Mouse (Mus musculus): Measurements from ENCODE around the gene Prss57. TPM values are rescaled to one million over a fixed set of nuclear protein-coding genes. Genes with fewer than 3 reads are reported as not detected.

Gene Prss57
- polyA plus RNA-seq, 1 experiment from 2014 or later, result not detected

DNA sequence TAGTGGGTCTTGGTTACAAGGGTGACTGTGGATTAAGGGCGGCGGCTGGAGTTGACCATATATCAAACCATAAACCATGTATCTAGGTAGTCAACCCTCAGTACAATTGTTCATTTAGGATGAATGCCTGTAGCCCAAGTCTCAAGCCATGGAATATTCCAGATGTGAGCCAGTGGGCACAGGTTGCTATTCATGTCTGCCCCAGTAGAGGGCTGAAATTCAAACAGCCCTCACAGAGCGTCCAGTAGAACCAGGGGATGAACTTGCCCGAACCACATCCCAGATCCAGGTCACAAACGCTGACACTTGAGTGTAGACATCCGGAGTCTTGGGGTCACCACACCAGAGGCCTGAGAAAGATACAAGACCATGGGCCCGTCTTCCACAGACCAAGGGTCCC is 7.7 kb downstream of the Prss57 start:
- peaks cover 30% of the 10 kb centered on the region for H3K27me3 ChIP-seq (ENCODE audit: control insufficient read depth, insufficient read depth, low read length)
- no peak for ATAC-seq (ENCODE audit: insufficient number of reproducible peaks, low FRiP score, low TSS enrichment, low read depth)

DNA sequence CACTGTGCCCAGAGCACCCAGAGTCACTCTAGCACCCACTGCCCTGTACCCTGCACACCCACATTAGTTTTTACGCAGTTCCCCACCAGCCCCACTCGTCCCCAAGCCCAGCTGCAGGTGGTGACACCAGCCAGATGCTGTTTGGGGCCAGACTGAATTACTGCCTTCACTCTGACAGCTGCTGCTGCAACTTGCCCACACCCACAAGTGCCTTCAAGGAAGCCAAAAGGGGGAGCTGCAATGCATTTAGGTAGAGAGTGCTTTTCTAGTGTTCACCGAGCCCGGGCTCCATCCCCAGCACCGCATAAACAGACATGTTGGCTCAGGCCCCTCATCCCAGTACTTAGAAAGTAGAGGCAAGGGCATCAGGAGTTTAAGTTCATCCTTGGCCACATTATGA is 8.8 kb downstream of the Prss57 start:
- peaks cover 37% of the 10 kb centered on the region for H3K27me3 ChIP-seq (ENCODE audit: control insufficient read depth, insufficient read depth, low read length)
- no peak overlapping the region for H3K9ac ChIP-seq (ENCODE audit: low read length)
- H3K9me3 ChIP-seq (ENCODE audit: control insufficient read depth, low read length), result no peaks in the 10 kb centered on the region
- no peak for DNase-seq (ENCODE audit: low spot score)
- H3K4me2 ChIP-seq (ENCODE audit: low read depth, severe bottlenecking), result no peak overlapping the region
- no peaks in the 10 kb centered on the region for H3K36me3 ChIP-seq (ENCODE audit: control insufficient read depth, insufficient read depth, low read length)
- H3K4me1 ChIP-seq (ENCODE audit: control insufficient read depth, insufficient read depth, low read length), result peaks cover 10% of the 10 kb centered on the region
- no peak overlapping the region for H3K27ac ChIP-seq (replicated peaks; ENCODE audit: low read depth, low read length)
- no peak for ATAC-seq (ENCODE audit: insufficient number of reproducible peaks, low FRiP score, low TSS enrichment, low read depth)
- WGBS, result 49% methylated on average over 5 of the region's 5 CpGs
- no peak overlapping the region for H3K4me3 ChIP-seq (ENCODE audit: low read depth, low read length)

More for the DNA sequence above, 7.7 kb downstream of the Prss57 start:
- DNase-seq (ENCODE audit: low spot score), result no peak
- H3K4me3 ChIP-seq (ENCODE audit: low read depth, low read length), result no peak overlapping the region
- H3K4me2 ChIP-seq (ENCODE audit: low read depth, severe bottlenecking), result no peak overlapping the region
- H3K9me3 ChIP-seq (ENCODE audit: control insufficient read depth, low read length), result no peaks in the 10 kb centered on the region
- H3K9ac ChIP-seq (ENCODE audit: low read length), result no peak overlapping the region
- H3K4me1 ChIP-seq (ENCODE audit: control insufficient read depth, insufficient read depth, low read length), result peaks cover 8% of the 10 kb centered on the region
- H3K27ac ChIP-seq (replicated peaks; ENCODE audit: low read depth, low read length), result no peak overlapping the region
- no peaks in the 10 kb centered on the region for H3K36me3 ChIP-seq (ENCODE audit: control insufficient read depth, insufficient read depth, low read length)
- WGBS, result 66% methylated on average over 7 of the region's 7 CpGs

DNA sequence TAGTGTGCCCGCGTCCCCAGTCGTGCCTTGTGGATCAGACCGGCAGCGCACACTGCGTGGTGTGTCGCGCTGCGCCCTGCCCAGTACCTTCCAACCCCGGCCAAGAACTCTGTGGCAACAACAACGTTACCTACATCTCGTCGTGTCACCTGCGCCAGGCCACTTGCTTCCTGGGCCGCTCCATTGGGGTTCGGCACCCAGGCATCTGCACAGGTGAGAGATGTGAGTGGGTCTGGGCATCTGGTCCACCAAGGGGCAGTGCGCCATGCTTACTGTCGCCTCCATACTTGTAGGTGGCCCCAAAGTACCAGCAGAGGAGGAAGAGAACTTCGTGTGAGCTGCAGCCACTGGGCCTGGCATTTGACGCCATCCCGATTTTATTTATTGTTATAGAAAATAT is 9.6 kb downstream of the Prss57 start:
- Histone ChIP-seq H3K9ac (ENCODE audit: low read length) (no peak overlapping the region), H3K4me1 (ENCODE audit: control insufficient read depth, insufficient read depth, low read length) (peaks cover 10% of the 10 kb centered on the region), H3K4me2 (ENCODE audit: low read depth, severe bottlenecking) (peak overlapping the region; percentile 50), H3K36me3 (ENCODE audit: control insufficient read depth, insufficient read depth, low read length) (no peaks in the 10 kb centered on the region), H3K4me3 (ENCODE audit: low read depth, low read length) (peak overlapping the region; percentile 29), H3K27ac (replicated peaks; ENCODE audit: low read depth, low read length) (no peak overlapping the region), H3K9me3 (ENCODE audit: control insufficient read depth, low read length) (no peaks in the 10 kb centered on the region), H3K27me3 (ENCODE audit: control insufficient read depth, insufficient read depth, low read length) (peaks cover 37% of the 10 kb centered on the region)
- 0 out of 2 replicates have a peak, but pooled peaks have one; percentile 1 for ATAC-seq (ENCODE audit: insufficient number of reproducible peaks, low FRiP score, low TSS enrichment, low read depth)
- no peak for DNase-seq (ENCODE audit: low spot score)
- WGBS, result 28% methylated on average over 21 of the region's 21 CpGs

DNA sequence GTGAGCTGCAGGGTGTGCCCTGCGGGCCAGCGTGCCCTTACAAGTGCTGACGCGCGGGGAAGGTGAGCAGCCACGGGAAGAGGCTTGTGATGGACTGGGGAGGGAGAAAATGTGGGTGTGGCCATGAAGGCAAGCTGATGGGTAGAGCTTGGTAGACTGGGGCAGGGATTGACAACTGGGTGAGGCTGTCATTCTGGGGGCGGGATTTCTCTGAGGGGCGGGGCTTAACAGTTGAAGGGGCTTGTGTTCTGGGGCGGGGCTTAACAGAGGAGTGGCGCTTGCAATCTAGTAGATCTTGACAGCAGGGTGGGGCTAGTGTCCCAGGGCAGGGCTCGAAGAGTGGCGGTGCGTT is 10.1 kb downstream of the Prss57 start:
- Histone ChIP-seq H3K27ac (replicated peaks; ENCODE audit: low read depth, low read length) (no peak overlapping the region), H3K36me3 (ENCODE audit: control insufficient read depth, insufficient read depth, low read length) (no peaks in the 10 kb centered on the region), H3K4me2 (ENCODE audit: low read depth, severe bottlenecking) (peak overlapping the region; percentile 50), H3K27me3 (ENCODE audit: control insufficient read depth, insufficient read depth, low read length) (peaks cover 37% of the 10 kb centered on the region), H3K4me3 (ENCODE audit: low read depth, low read length) (peak overlapping the region; percentile 29), H3K9ac (ENCODE audit: low read length) (no peak overlapping the region), H3K4me1 (ENCODE audit: control insufficient read depth, insufficient read depth, low read length) (peaks cover 10% of the 10 kb centered on the region), H3K9me3 (ENCODE audit: control insufficient read depth, low read length) (no peaks in the 10 kb centered on the region)
- WGBS, result 2% methylated on average over 13 of the region's 13 CpGs
- DNase-seq (ENCODE audit: low spot score) (no peak), ATAC-seq (ENCODE audit: insufficient number of reproducible peaks, low FRiP score, low TSS enrichment, low read depth) (no peak)

DNA sequence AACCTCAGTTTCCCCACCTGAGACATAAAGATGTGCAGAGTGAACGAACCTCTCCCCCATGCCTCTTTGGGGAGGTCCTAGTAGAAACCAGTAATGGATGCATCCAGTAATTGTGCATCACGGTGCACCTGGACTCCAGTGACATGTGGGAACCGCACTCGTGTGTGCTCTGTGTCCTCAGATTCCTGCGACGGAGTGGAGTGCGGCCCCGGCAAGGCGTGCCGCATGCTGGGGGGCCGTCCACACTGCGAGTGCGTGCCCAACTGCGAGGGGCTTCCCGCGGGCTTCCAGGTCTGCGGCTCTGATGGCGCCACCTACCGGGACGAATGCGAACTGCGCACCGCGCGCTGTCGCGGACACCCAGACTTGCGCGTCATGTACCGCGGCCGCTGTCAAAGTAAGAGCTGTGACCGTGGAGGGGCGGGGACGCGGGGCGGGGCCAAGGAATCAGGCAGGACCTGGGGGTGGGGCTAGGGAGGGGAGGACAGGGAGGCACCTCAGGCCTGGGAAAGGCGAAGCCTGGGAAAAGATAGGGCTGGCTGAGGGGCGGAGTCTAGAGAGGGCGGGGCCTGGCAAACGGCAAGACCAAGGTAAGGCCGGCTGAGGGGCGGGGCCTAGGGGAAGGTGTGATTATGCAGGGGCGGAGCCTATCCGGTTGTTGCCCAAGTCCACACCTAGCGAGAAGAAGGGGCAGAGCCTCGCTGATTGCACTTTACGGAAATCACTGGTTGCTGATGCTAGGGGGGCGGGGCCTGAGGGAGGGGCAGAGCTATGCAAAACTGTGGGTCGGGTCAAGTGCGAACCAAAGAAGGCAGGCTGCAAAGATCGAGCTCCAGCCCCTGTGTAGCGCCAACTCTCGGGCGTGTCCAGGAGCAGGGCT is 10.7 kb downstream of the Prss57 start:
- DNase-seq (ENCODE audit: low spot score), result peak; percentile 97
- H3K27me3 ChIP-seq (ENCODE audit: control insufficient read depth, insufficient read depth, low read length), result peaks cover 37% of the 10 kb centered on the region

DNA sequence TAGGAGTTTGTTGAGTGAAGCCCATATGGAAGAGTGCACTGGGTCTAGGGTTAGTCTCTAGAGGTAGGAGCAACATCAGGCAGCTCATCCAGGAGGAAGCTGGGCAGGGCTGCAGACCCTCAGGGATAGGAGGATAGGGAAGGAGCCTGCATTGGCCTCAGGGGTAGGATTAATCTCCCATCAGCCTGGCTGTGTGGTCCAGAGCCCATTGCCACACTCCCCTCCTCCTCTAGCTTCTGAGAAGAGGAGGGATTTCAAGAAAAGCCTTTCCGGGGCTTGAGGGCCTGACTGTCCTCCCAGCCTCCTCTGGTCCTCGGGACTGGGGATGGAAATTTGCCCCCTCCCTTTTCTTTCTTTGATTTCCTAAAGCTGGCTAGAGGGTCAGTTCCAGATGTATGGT is 11.6 kb downstream of the Prss57 start:
- Histone ChIP-seq H3K9ac (ENCODE audit: low read length) (no peak overlapping the region), H3K27me3 (ENCODE audit: control insufficient read depth, insufficient read depth, low read length) (peaks cover 32% of the 10 kb centered on the region), H3K4me2 (ENCODE audit: low read depth, severe bottlenecking) (no peak overlapping the region), H3K4me1 (ENCODE audit: control insufficient read depth, insufficient read depth, low read length) (peaks cover 10% of the 10 kb centered on the region), H3K36me3 (ENCODE audit: control insufficient read depth, insufficient read depth, low read length) (no peaks in the 10 kb centered on the region), H3K27ac (replicated peaks; ENCODE audit: low read depth, low read length) (no peak overlapping the region), H3K9me3 (ENCODE audit: control insufficient read depth, low read length) (no peaks in the 10 kb centered on the region), H3K4me3 (ENCODE audit: low read depth, low read length) (no peak overlapping the region)
- 8% methylated on average over 2 of the region's 2 CpGs for WGBS
- ATAC-seq (ENCODE audit: insufficient number of reproducible peaks, low FRiP score, low TSS enrichment, low read depth) (no peak), DNase-seq (ENCODE audit: low spot score) (no peak)

More for the DNA sequence above, 10.7 kb downstream of the Prss57 start:
- no peaks in the 10 kb centered on the region for H3K36me3 ChIP-seq (ENCODE audit: control insufficient read depth, insufficient read depth, low read length)
- peak; percentile 91 for ATAC-seq (ENCODE audit: insufficient number of reproducible peaks, low FRiP score, low TSS enrichment, low read depth)
- H3K27ac ChIP-seq (replicated peaks; ENCODE audit: low read depth, low read length), result no peak overlapping the region
- no peak overlapping the region for H3K9ac ChIP-seq (ENCODE audit: low read length)
- H3K4me1 ChIP-seq (ENCODE audit: control insufficient read depth, insufficient read depth, low read length), result peaks cover 10% of the 10 kb centered on the region
- H3K4me3 ChIP-seq (ENCODE audit: low read depth, low read length), result peak overlapping the region; percentile 29
- no peaks in the 10 kb centered on the region for H3K9me3 ChIP-seq (ENCODE audit: control insufficient read depth, low read length)
- 3% methylated on average over 55 of the region's 55 CpGs for WGBS
- peak overlapping the region; percentile 50 for H3K4me2 ChIP-seq (ENCODE audit: low read depth, severe bottlenecking)

DNA sequence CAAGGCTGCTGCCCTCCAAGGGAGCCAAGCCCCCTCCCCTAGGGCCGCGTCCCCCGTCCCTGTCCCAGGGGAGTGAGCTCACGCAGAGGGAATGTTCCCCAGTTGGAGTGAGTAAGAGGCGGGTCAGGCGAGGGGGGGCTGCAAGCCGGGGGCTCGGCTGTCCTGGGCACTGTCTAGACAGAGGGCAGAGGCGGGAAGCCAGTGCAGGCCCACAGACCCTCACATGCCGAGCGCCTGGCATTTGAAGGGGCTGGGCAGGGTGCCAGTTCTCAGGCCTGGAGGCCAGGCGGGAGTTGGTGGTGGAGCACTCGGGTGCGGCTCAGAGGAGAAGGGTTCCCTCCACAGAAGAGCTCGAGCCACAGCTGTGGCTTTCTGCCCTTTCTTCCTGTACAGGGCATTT is 12.8 kb downstream of the Prss57 start:
- peaks cover 31% of the 10 kb centered on the region for H3K27me3 ChIP-seq (ENCODE audit: control insufficient read depth, insufficient read depth, low read length)
- no peaks in the 10 kb centered on the region for H3K36me3 ChIP-seq (ENCODE audit: control insufficient read depth, insufficient read depth, low read length)
- 23% methylated on average over 15 of the region's 15 CpGs for WGBS
- H3K27ac ChIP-seq (replicated peaks; ENCODE audit: low read depth, low read length), result no peak overlapping the region
- no peak overlapping the region for H3K4me3 ChIP-seq (ENCODE audit: low read depth, low read length)
- H3K4me1 ChIP-seq (ENCODE audit: control insufficient read depth, insufficient read depth, low read length), result peaks cover 10% of the 10 kb centered on the region
- H3K4me2 ChIP-seq (ENCODE audit: low read depth, severe bottlenecking), result no peak overlapping the region
- ATAC-seq (ENCODE audit: insufficient number of reproducible peaks, low FRiP score, low TSS enrichment, low read depth) (no peak), DNase-seq (ENCODE audit: low spot score) (peak; percentile 49)
- H3K9me3 ChIP-seq (ENCODE audit: control insufficient read depth, low read length), result no peaks in the 10 kb centered on the region
- H3K9ac ChIP-seq (ENCODE audit: low read length), result no peak overlapping the region

DNA sequence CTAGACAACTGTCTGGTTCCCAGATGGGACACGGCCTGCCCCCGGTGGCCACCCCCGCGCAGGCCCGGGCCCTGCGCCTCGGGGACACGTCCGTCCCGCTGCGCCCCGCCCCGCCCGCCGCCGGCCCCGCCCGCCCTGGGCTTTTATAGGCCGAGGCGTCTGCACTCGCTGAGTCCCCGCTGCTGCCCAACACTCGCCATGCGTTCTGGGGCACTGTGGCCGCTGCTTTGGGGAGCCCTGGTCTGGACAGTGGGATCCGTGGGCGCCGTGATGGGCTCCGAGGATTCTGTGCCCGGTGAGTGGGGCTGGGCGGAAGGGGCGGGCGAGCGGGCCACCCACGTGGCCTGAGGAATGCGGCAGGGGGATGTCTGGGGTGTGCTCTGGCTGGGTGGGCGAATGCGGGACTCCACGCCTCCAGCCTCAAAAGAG is 13.6 kb downstream of the Prss57 start, which contains the start of gene Fstl3:
Fstl3 (plus strand) TSS at position 170 of the 429 bp plus-strand sequence.
- H3K4me1 ChIP-seq (ENCODE audit: control insufficient read depth, insufficient read depth, low read length), result peaks cover 10% of the 10 kb centered on the region
- peak within 1 kb of the TSS; percentile 17 for H3K9ac ChIP-seq (ENCODE audit: low read length)
- 1% methylated on average over 39 of the region's 39 CpGs for WGBS
- H3K9me3 ChIP-seq (ENCODE audit: control insufficient read depth, low read length), result no peaks in the 10 kb centered on the region; the same call in 1 of the 2 replicates
- peak within 1 kb of the TSS; percentile 56 for H3K4me2 ChIP-seq (ENCODE audit: low read depth, severe bottlenecking)
- no peak within 1 kb of the TSS for H3K27ac ChIP-seq (replicated peaks; ENCODE audit: low read depth, low read length)
- peaks cover 26% of the 10 kb centered on the region for H3K27me3 ChIP-seq (ENCODE audit: control insufficient read depth, insufficient read depth, low read length)
- DNase-seq (ENCODE audit: low spot score) (peak; percentile 64), ATAC-seq (ENCODE audit: insufficient number of reproducible peaks, low FRiP score, low TSS enrichment, low read depth) (no peak)
- H3K36me3 ChIP-seq (ENCODE audit: control insufficient read depth, insufficient read depth, low read length), result no peaks in the 10 kb centered on the region
- peak within 1 kb of the TSS; percentile 27 for H3K4me3 ChIP-seq (ENCODE audit: low read depth, low read length)

Measured in limb, embryonic 11.5 days (tissue).